In genomic region chr2:32038661-32039081, GRCm38 (mm10) we compare ENCODE assay signal across 10 mouse cellular contexts. TPM values are rescaled to one million over a fixed set of nuclear protein-coding genes. Genes with fewer than 3 reads are reported as not detected.
DNase-seq lines count a peak whose midpoint lies in the region; ATAC-seq and TF ChIP-seq lines count a peak whose summit lies in the region.
"Had no signal": no experiment of that assay in that cellular context is flagged by ENCODE, and none has a peak within 500 bp of the region (broad histone marks: within the 10 kb centered on the region; RNA-seq: fewer than 3 reads in every experiment).

No protein-coding gene starts in this region.

- ATAC-seq in frontal cortex, adult (ENCODE audit: low TSS enrichment), result peak; percentile 75
- peak; percentile 44 for ATAC-seq in Patski
- no peak for ATAC-seq in heart, embryonic 12.5 days (ENCODE audit: insufficient number of reproducible peaks, low FRiP score)
- no peak for ATAC-seq in liver, embryonic 12.5 days

- H3K27me3 ChIP-seq in Patski, result no peaks in the 10 kb centered on the region
- H3K27me3 ChIP-seq in heart, embryonic 12.5 days (replicated peaks), result no peaks in the 10 kb centered on the region
- no peaks in the 10 kb centered on the region for H3K27me3 ChIP-seq in liver, embryonic 12.5 days (replicated peaks)

- H3K4me1 ChIP-seq in heart, embryonic 12.5 days (replicated peaks), result peaks cover 9% of the 10 kb centered on the region
- no peaks in the 10 kb centered on the region for H3K4me1 ChIP-seq in liver, embryonic 12.5 days

- CTCF ChIA-PET in Patski (lab: Charles Lee), result interaction anchor here (1.1 kb wide), 1 partner anchor 91 kb away, joined by 3 read pairs; no protein-coding TSS in a partner anchor

- H3K4me3 ChIP-seq in heart, embryonic 12.5 days, result no peak overlapping the region
- H3K4me3 ChIP-seq in liver, embryonic 12.5 days, result no peak overlapping the region

- H3K9me3 ChIP-seq in heart, embryonic 12.5 days (replicated peaks), result no peaks in the 10 kb centered on the region
- no peaks in the 10 kb centered on the region for H3K9me3 ChIP-seq in liver, embryonic 12.5 days (replicated peaks)

- peak overlapping the region; percentile 37; the same call in 1 of the 2 replicates for H3K27ac ChIP-seq in heart, embryonic 12.5 days (ENCODE audit: poor library complexity, severe bottlenecking)
- no peak overlapping the region for H3K27ac ChIP-seq in liver, embryonic 12.5 days

- no peak for TF ChIP-seq CTCF in Patski (IDR thresholded peaks at IDR 0.05)

- WGBS in heart, embryonic 12.5 days, result 77% methylated on average over 8 of the region's 8 CpGs
- 76% methylated on average over 8 of the region's 8 CpGs for WGBS in liver, embryonic 12.5 days (ENCODE audit: insufficient replicate concordance)

- in situ Hi-C loops in Patski (cut with MboI; ENCODE audit: low pct_unique_long_range_greater_than_20kb), result no loop called here

- H3K36me3 ChIP-seq in heart, embryonic 12.5 days, result peaks cover 76% of the 10 kb centered on the region
- H3K36me3 ChIP-seq in liver, embryonic 12.5 days, result peaks cover 94% of the 10 kb centered on the region

- DNase-seq in frontal cortex, postnatal 10 days (ENCODE audit: low spot score in 2 of 2), result no peak
- peak; percentile 77 for DNase-seq in Patski (ENCODE audit: low read depth, low spot score)
- DNase-seq in left cerebral cortex, postnatal 14 days (ENCODE audit: low spot score in 2 of 2), result peak; percentile 37 to 79
- DNase-seq in lung, postnatal 36 days, result no peak
- no peak for DNase-seq in adrenal gland, adult 18-20 months (ENCODE audit: low spot score in 2 of 2)
- DNase-seq: kidney, adult 9 months had no signal

- no peak overlapping the region for H3K4me2 ChIP-seq in heart, embryonic 12.5 days
- no peak overlapping the region for H3K4me2 ChIP-seq in liver, embryonic 12.5 days

- no peak overlapping the region for H3K9ac ChIP-seq in heart, embryonic 12.5 days
- H3K9ac ChIP-seq in liver, embryonic 12.5 days, result no peak overlapping the region

- intact Hi-C loops in left cerebral cortex, postnatal 14 days (cut with DNase I), result no loop called here

- POLR2A ChIA-PET in Patski (lab: Charles Lee), result no interaction called here

RNA-seq across cellular contexts. Expression of gene Fam78a, which starts 46.0 kb away (rescaled TPM):
- polyA plus RNA-seq in Patski (2021), result 0.08 TPM
- 48.1 and 50.7 TPM in 2 replicates for polyA plus RNA-seq in heart, embryonic 12.5 days (2016; fragmentation: Nextera tagmentation; extraction: Ambion mirVana)
- total RNA-seq in left cerebral cortex, postnatal 14 days (2021), result 1 to 10 TPM; 3.4 to 4.2 TPM
- 22.4 and 22.6 TPM in 2 replicates for polyA plus RNA-seq in liver, embryonic 12.5 days (2016; fragmentation: Nextera tagmentation; extraction: Ambion mirVana)
- 1 to 10 TPM in 1 of 2 experiments, under 1 TPM in 1; 0.99 to 2.1 TPM for total RNA-seq in adrenal gland, adult 18-20 months (2021)

RNA-seq across cellular contexts. Expression of gene Plpp7, which starts 56.7 kb away (rescaled TPM):
- 0.05 TPM for polyA plus RNA-seq in Patski (2021)
- polyA plus RNA-seq in heart, embryonic 12.5 days (2016; fragmentation: Nextera tagmentation; extraction: Ambion mirVana), result 11.4 and 13.6 TPM in 2 replicates
- total RNA-seq in left cerebral cortex, postnatal 14 days (2021), result 10 to 100 TPM; 24.5 to 28.5 TPM
- 3.0 and 3.4 TPM in 2 replicates for polyA plus RNA-seq in liver, embryonic 12.5 days (2016; fragmentation: Nextera tagmentation; extraction: Ambion mirVana)
- total RNA-seq in adrenal gland, adult 18-20 months (2021), result 1 to 10 TPM; 5.4 to 6.6 TPM
- total RNA-seq: monocyte, adult 5-6 weeks had no signal

Comparison
In these comparisons a context has a peak if more than half of its experiments do, and no peak if none do; other contexts are left out.
1. ATAC-seq: peak in frontal cortex, adult (single experiment) and Patski (single experiment); none in heart, embryonic 12.5 days (single experiment) and liver, embryonic 12.5 days (single experiment).
2. DNase-seq: peak in Patski (single experiment) and left cerebral cortex, postnatal 14 days (2 of 2); none in frontal cortex, postnatal 10 days (0 of 2), lung, postnatal 36 days (single experiment) and adrenal gland, adult 18-20 months (0 of 2).
3. RNA of gene Fam78a, which starts 46.0 kb away (polyA plus RNA-seq): 48.1 to 50.7 TPM in heart, embryonic 12.5 days and 22.4 to 22.6 TPM in liver, embryonic 12.5 days; 0.08 TPM in Patski (single experiment); every median in the first group is over 10 times any median in the second.